ENCODE assay signal across 13 mouse cellular contexts in the genomic region with DNA sequence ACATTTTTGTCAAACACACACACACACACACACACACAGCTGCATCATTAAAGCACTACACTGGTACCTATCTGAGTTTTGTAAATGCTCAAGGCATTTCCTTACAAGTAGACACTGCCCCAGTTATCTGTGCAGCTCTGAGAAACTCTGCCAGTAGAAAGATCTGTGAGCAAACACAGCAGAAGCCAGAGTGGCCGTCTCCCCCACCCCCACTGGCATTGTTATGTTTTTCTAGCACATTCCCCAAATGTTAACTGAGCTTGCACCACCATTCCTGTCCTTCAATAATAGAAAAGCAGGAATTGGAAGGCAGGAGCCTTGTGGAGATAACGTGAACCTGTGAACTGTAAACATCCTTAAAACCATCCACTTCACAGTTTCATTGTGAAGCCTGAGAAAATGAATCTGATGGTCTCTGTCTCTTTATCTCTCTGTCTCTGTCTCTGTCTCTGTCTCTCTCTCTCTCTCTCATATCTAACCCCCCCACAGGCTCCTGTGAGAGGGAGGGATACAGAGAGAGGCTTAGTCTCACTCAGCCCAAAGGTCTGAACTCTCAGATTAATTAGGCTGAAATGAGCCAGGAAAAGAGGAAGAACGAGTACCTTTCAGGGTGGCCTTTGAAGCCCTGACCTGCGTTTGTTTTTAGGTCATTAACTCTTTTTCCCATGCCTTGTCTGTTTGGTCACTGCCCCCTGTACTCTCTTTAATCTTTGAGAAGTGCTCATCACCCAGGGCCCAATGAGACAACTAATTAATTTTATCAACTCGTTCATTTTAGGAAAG. TPM values are rescaled to one million over a fixed set of nuclear protein-coding genes. Genes with fewer than 3 reads are reported as not detected.
DNase-seq lines count a peak whose midpoint lies in the region; ATAC-seq and TF ChIP-seq lines count a peak whose summit lies in the region.
"Had no signal": no experiment of that assay in that cellular context is flagged by ENCODE, and none has a peak within 500 bp of the region (broad histone marks: within the 10 kb centered on the region; RNA-seq: fewer than 3 reads in every experiment).

No protein-coding gene starts in this region.

- H3K27me3 ChIP-seq in heart, embryonic 15.5 days = no peaks in the 10 kb centered on the region
- no peaks in the 10 kb centered on the region for H3K27me3 ChIP-seq in liver, adult 2 months (ENCODE audit: control insufficient read depth, insufficient read depth, low read length)
- H3K27me3 ChIP-seq: midbrain, embryonic 13.5 days had no signal

- peaks cover 43% of the 10 kb centered on the region for H3K4me1 ChIP-seq in heart, embryonic 15.5 days (replicated peaks)
- peaks cover 14% of the 10 kb centered on the region for H3K4me1 ChIP-seq in liver, adult 2 months (ENCODE audit: control insufficient read depth, insufficient read depth, low read length)

- no peak overlapping the region for H3K4me2 ChIP-seq in heart, embryonic 15.5 days
- H3K4me2 ChIP-seq: midbrain, embryonic 13.5 days had no signal

- H3K4me3 ChIP-seq in heart, embryonic 15.5 days = no peak overlapping the region
- H3K4me3 ChIP-seq in liver, adult 2 months (ENCODE audit: insufficient read depth, low read depth, low read length) = no peak overlapping the region
- H3K4me3 ChIP-seq: limb, embryonic 10.5 days; midbrain, embryonic 13.5 days had no signal

- peak; percentile 59 for ATAC-seq in heart, embryonic 15.5 days (replicated peaks; ENCODE audit: insufficient number of reproducible peaks, insufficient read depth, low FRiP score, low read depth)
- ATAC-seq: midbrain, embryonic 13.5 days had no signal

- DNase-seq in heart, adult 11 months = peak; percentile 91
- no peak for DNase-seq in heart, postnatal 36 days
- DNase-seq in adipocyte (ENCODE audit: low spot score) (peak; percentile 46), MN1 (ENCODE audit: low spot score) (no peak)
- peak; percentile 73 for DNase-seq in liver, adult 2 months (ENCODE audit: extremely low read depth, low read depth, low spot score)
- no peak for DNase-seq in thymus, adult 18-20 months
- DNase-seq in thymus, postnatal 0 days (ENCODE audit: low spot score) = no peak
- DNase-seq: cerebellum, postnatal 14 days; gastrocnemius, postnatal 36 days had no signal

- WGBS in heart, embryonic 15.5 days = 29% methylated on average over 5 of the region's 5 CpGs
- WGBS in liver, adult 2 months = 4% methylated on average over 5 of the region's 5 CpGs

- no peaks in the 10 kb centered on the region for H3K79me2 ChIP-seq in liver, adult 2 months (ENCODE audit: control insufficient read depth, insufficient read depth, low read length)

- TF ChIP-seq CTCF in liver, adult 2 months (IDR thresholded peaks at IDR 0.05; ENCODE audit: low read depth, low read length) = no peak

- no peak for TF ChIP-seq POLR2A in liver, adult 2 months (IDR thresholded peaks at IDR 0.05; ENCODE audit: extremely low read depth, insufficient read depth, low read length)

- intact Hi-C loops in heart, postnatal 36 days (cut with DNase I) = loop anchor here (1.0 to 5.0 kb wide), 3 partner anchors 42 to 161 kb away; no protein-coding TSS in a partner anchor

- H3K36me3 ChIP-seq in heart, embryonic 15.5 days = no peaks in the 10 kb centered on the region
- peaks cover 3% of the 10 kb centered on the region; the same call in 1 of the 2 replicates for H3K36me3 ChIP-seq in liver, adult 2 months (ENCODE audit: control insufficient read depth, insufficient read depth, low read length)
- H3K36me3 ChIP-seq: limb, embryonic 10.5 days; midbrain, embryonic 13.5 days had no signal

- H3K27ac ChIP-seq in heart, embryonic 15.5 days = peak overlapping the region; percentile 59
- H3K27ac ChIP-seq in liver, adult 2 months (replicated peaks; ENCODE audit: insufficient read depth, low read depth, low read length) = peak overlapping the region; percentile 27; the same call in 1 of the 2 replicates
- H3K27ac ChIP-seq: limb, embryonic 10.5 days; midbrain, embryonic 13.5 days had no signal

- H3K9me3 ChIP-seq in heart, embryonic 15.5 days (replicated peaks) = no peaks in the 10 kb centered on the region
- H3K9me3 ChIP-seq: limb, embryonic 10.5 days; midbrain, embryonic 13.5 days had no signal

- no peak overlapping the region for H3K9ac ChIP-seq in heart, embryonic 15.5 days
- H3K9ac ChIP-seq in liver, adult 2 months (ENCODE audit: low read depth, low read length) = no peak overlapping the region; the same call in 1 of the 2 replicates
- H3K9ac ChIP-seq: midbrain, embryonic 13.5 days had no signal

RNA-seq across cellular contexts. Expression of gene Tm4sf4, which starts 3.8 kb away (rescaled TPM):
- total RNA-seq in heart, postnatal 36 days (2021) = not detected
- polyA plus RNA-seq in heart, embryonic 15.5 days (2015; fragmentation: Nextera tagmentation; extraction: Ambion mirVana) = 0.86 and 1.2 TPM in 2 replicates
- total RNA-seq in liver, adult 2 months (2014; rRNA removed) = 144 and 193 TPM in 2 replicates
- 99.2 and 131 TPM in 2 replicates for polyA plus RNA-seq in liver, adult 2 months (2012; rRNA removed)
- polyA plus RNA-seq in thymus, postnatal 0 days (2015; fragmentation: Nextera tagmentation; extraction: Ambion mirVana) = not detected in 2 replicates
- total RNA-seq: gastrocnemius, postnatal 36 days; neutrophil, adult 5-6 weeks had no signal
- polyA plus RNA-seq: limb, embryonic 10.5 days; midbrain, embryonic 13.5 days had no signal

Comparison
In these comparisons a context has a peak if more than half of its experiments do, and no peak if none do; other contexts are left out.
1. DNase-seq: peak in heart, adult 11 months (single experiment), adipocyte (single experiment) and liver, adult 2 months (single experiment); none in heart, postnatal 36 days (0 of 2), thymus, adult 18-20 months (0 of 2), thymus, postnatal 0 days (single experiment) and MN1 (single experiment).
2. RNA of gene Tm4sf4, which starts 3.8 kb away (polyA plus RNA-seq): 99.2 to 131 TPM in liver, adult 2 months; 0.86 to 1.2 TPM in heart, embryonic 15.5 days and not detected in thymus, postnatal 0 days; every median in the first group is over 10 times any median in the second.